Mouse (Mus musculus): Measurements from ENCODE around the gene Bloc1s3. TPM values are rescaled to one million over a fixed set of nuclear protein-coding genes. Genes with fewer than 3 reads are reported as not detected.

Gene Bloc1s3
- polyA plus RNA-seq, 1 experiment, result 10.3 TPM

GRCm38 (mm10) chr7:19469404-19469803 is 38.8 kb downstream of the Bloc1s3 start:
- no peak for TF ChIP-seq GATA1 (IDR thresholded peaks at IDR 0.05; ENCODE audit: low read length)

- TF ChIP-seq GATA1 (IDR thresholded peaks at IDR 0.05; ENCODE audit: low read length), result no peak
Measured at GRCm38 (mm10) chr7:19468279-19468678, 39.9 kb downstream of the Bloc1s3 start.

DNA sequence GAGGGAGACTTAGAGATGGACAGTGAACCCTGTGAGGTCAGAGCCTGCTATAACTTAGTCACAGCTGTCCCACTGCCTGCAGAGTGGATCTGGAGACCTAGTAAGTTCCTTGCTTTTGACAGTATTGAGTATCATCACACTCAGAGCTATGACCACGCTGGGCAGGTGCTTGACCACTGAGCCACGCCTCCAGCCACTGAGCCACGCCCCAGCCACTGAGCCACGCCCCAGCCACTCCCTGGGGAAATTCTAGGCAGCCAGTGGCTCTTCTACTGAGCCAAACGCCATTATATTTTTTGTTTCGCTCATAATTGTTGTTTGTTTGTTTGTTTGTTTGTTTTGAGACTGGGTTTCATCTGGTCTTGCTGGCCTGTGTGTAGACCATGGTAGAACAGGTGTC is 40.5 kb downstream of the Bloc1s3 start:
- no peak for TF ChIP-seq GATA1 (IDR thresholded peaks at IDR 0.05; ENCODE audit: low read length)

- TF ChIP-seq GATA1 (IDR thresholded peaks at IDR 0.05; ENCODE audit: low read length), result no peak
Measured at GRCm38 (mm10) chr7:19466602-19467145, 41.5 kb downstream of the Bloc1s3 start.

GRCm38 (mm10) chr7:19464367-19465307 is 43.5 kb downstream of the Bloc1s3 start:
- TF ChIP-seq GATA1 (IDR thresholded peaks at IDR 0.05; ENCODE audit: low read length), result no peak

GRCm38 (mm10) chr7:19462884-19463381 is 45.2 kb downstream of the Bloc1s3 start, which contains the start of gene Exoc3l2:
Gene Exoc3l2 (plus strand): TSS chr7:19463331.
- no peak for TF ChIP-seq GATA1 (IDR thresholded peaks at IDR 0.05; ENCODE audit: low read length)

DNA sequence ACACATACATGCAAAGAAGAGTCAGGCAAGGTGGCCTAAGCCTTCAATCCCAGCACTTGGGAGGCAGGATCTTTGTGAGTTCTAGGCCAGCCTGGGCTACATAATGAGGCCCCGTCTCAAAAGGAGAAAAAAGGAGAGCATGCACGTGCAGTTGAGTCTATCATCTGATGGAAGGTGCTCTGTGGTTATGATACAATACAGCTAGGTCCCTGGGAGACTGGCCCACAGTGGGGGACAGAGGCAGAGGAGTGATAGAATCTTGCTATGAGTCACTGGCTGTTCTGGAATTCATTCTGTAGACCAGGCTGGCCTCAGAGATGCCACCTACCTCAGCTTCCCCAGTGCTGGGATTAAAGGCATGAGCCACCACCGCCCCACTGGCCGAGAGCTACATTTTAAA is 45.7 kb downstream of the Bloc1s3 start:
- no peak for TF ChIP-seq GATA1 (IDR thresholded peaks at IDR 0.05; ENCODE audit: low read length)

GRCm38 (mm10) chr7:19461488-19461887 is 46.7 kb downstream of the Bloc1s3 start:
- no peak for TF ChIP-seq GATA1 (IDR thresholded peaks at IDR 0.05; ENCODE audit: low read length)

DNA sequence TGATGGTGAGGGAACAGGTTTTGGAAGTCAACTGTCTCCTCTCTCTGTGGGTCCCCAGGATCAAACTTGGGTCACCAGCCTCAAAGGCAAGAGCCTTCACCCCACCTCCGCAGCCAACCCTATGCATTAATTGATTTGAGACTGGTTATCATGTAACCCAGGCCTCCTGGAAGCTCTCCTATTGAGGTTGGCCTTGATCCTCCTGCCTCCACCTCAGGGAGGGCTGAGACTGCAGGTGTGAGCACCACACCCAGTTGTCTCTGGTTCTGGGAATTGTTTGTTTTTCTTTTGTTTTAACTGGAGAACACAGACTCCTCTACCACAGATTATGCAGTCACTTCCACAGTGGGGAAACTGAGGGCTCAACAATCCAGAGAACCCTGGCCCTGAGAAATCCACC is 47.7 kb downstream of the Bloc1s3 start:
- TF ChIP-seq GATA1 (IDR thresholded peaks at IDR 0.05; ENCODE audit: low read length), result no peak

DNA sequence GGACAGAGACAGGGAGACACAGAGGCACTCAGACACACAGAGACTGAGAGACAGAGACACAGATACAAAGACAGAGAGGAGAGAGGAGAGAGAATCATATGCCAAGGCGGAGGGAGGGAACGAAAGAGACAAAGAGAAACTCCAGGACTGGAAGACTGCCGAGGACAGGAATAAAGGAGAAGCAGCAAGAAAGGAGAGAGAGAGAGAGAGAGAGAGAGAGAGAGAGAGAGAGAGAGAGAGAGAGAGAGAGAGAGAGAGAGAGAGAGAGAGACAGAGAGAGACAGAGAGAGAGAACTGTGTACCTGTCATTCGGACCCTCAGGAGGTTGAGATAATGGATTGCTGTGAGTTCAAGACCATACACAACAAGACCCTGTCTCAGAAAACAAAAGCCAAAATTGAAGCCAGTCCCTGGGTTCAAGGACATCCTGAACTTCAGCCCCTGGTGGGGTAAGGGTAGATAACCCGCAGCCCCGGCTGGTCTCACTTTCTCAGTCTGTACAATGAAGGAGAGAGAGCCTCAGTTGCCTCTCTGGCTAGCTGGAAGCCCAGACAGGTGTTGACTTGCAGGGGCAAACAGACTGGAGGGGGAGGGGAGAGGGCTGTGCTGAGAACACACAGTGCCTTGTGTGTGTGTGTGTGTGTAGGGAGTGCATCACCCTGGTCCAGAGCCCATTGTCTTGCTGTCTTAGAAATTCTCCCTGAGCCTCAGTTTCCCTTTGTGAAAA is 48.9 kb downstream of the Bloc1s3 start:
- no peak for TF ChIP-seq GATA1 (IDR thresholded peaks at IDR 0.05; ENCODE audit: low read length)

DNA sequence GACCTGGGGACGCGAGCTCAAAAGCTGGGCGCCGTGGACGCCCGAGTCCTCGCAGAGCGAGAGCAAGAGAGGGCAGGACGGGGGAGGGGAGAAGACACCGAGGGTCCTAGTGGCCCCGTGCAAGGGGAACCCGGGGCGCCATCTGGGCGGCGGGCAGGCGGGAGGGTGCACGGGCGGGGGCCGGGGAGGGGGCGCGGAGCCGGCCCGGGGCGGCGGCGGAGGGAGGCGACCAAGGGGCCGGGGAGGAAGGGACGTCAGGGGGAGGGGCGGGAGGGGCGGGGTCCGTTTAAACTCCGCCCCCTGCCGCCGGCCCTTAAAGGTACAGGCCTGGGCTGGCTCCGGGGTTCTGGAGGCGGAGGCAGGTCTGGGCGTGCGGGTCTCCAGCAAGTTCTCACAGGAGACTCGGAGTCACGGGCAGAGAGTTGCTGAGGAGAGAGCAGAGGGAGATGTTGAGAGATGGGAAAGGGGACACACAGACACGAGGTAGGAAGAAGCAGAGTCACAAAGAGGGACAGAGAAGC is 49.5 kb downstream of the Bloc1s3 start, which contains the start of gene Mark4:
Gene Mark4 (minus strand): TSS at position 231 of the 521 bp plus-strand sequence.
- no peak for TF ChIP-seq GATA1 (IDR thresholded peaks at IDR 0.05; ENCODE audit: low read length)

DNA sequence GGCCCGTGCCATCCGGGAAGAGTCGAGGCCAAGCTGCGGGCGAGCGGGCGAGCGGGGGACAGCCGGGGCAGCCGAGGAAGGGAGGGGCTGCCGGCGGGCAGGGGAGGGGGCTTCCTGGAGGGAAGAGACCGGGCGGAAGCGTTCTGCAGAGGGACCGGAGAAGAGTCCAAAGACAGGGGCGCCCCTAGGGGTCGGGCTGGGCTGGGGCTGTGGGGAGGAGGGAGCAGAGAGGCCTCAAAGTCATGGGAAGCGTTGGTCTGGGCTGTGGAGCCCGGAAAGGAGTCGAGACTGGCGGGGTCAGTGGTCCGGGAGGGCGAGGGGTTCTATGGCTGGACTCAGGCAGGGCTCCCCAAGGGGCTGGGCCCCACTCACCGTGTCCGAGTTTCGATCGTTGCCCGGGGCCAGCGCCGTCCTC is 50.1 kb downstream of the Bloc1s3 start:
- TF ChIP-seq GATA1 (IDR thresholded peaks at IDR 0.05; ENCODE audit: low read length), result no peak

DNA sequence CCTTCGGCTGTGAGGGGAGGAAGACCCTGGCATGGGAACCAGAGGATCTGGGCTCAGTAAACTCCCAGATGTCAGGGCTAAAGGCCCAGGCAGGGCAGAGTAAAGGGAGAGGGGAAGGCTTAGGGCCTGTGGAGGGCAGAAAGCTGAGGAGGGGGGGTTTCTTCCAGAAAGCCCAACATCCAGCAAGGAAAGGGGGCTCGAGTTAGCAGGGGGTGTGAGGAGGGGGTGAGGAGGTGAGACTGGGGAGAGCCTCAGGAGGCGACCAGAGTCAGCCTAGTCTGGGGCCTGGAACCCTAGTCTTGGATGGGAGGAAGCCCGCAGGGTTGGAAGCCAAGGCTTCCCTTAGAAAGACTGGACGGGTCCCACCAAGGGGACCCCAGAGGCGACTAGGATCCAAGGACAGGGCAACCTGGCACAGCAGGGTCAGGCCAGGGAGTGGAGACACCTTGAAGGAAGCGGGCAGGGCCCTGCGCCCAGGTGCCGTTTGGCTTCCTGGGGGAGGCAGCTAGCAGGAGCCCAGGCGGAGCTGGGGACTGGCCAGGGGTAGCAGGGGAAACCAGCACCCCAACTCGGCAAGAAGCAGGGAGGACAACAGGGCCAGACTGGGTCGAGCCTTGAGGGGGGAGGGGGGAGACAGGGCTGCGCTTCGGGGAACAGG is 50.6 kb downstream of the Bloc1s3 start:
- no peak for TF ChIP-seq GATA1 (IDR thresholded peaks at IDR 0.05; ENCODE audit: low read length)

- TF ChIP-seq GATA1 (IDR thresholded peaks at IDR 0.05; ENCODE audit: low read length), result no peak
Measured at GRCm38 (mm10) chr7:19456628-19457027, 51.5 kb downstream of the Bloc1s3 start.
